Mouse (Mus musculus) common myeloid progenitor, adult 5-6 weeks (primary cell): ENCODE data around the gene Gm5294. TPM values are rescaled to one million over a fixed set of nuclear protein-coding genes. Genes with fewer than 3 reads are reported as not detected.
A peak's percentile ranks its signal among the peaks of the same experiment; 100 is the strongest.

Experiments used
- ATAC-seq: replicated peaks from 2 replicates; pipeline ENCODE4 v1.8.0; 2016; ENCODE audit warnings: low read depth, mild to moderate bottlenecking, moderate TSS enrichment, inconsistent platforms; ENCODE audit not compliant: poor library complexity, severe bottlenecking
- total RNA-seq: library from RNA; stranded (forward); fragments of 200-1000, 187-1606 nt; gene quantifications from 2 replicates; pipeline ENCODE4 v1.2.3, GENCODE M21; 2017

The Gm5294 gene
- total RNA-seq: not detected in 2 replicates

GRCm38 (mm10) chr5:138819780-138820179, at the start of gene Gm5294:
Gm5294 (plus strand) TSS chr5:138820080.
- no peak for ATAC-seq

GRCm38 (mm10) chr5:138775096-138775495, 44.8 kb upstream of the Gm5294 start:
- no peak for ATAC-seq

GRCm38 (mm10) chr5:138776346-138776745, 43.5 kb upstream of the Gm5294 start:
- no peak for ATAC-seq

GRCm38 (mm10) chr5:138778731-138779463, 41.0 kb upstream of the Gm5294 start:
- no peak for ATAC-seq

GRCm38 (mm10) chr5:138779655-138780054, 40.2 kb upstream of the Gm5294 start:
- 0 out of 2 replicates have a peak, but pooled peaks have one; percentile 18 for ATAC-seq

GRCm38 (mm10) chr5:138782697-138783096, 37.2 kb upstream of the Gm5294 start:
- no peak for ATAC-seq

GRCm38 (mm10) chr5:138783181-138783580, 36.7 kb upstream of the Gm5294 start:
- ATAC-seq: no peak

GRCm38 (mm10) chr5:138785986-138786515, 33.8 kb upstream of the Gm5294 start:
- ATAC-seq: no peak

GRCm38 (mm10) chr5:138787648-138788047, 32.2 kb upstream of the Gm5294 start:
- no peak for ATAC-seq

GRCm38 (mm10) chr5:138788481-138789211, 31.2 kb upstream of the Gm5294 start:
- no peak for ATAC-seq

GRCm38 (mm10) chr5:138790954-138791480, 28.9 kb upstream of the Gm5294 start:
- no peak for ATAC-seq

- ATAC-seq: no peak
Observed at GRCm38 (mm10) chr5:138801588-138802116, 18.2 kb upstream of the Gm5294 start.

GRCm38 (mm10) chr5:138804286-138804685, 15.6 kb upstream of the Gm5294 start:
- ATAC-seq: no peak

GRCm38 (mm10) chr5:138809767-138810166, 10.1 kb upstream of the Gm5294 start:
- no peak for ATAC-seq

GRCm38 (mm10) chr5:138820717-138821332, 945 bp downstream of the Gm5294 start:
- peak; percentile 67 for ATAC-seq

GRCm38 (mm10) chr5:138825090-138825489, 5.2 kb downstream of the Gm5294 start:
- no peak for ATAC-seq

GRCm38 (mm10) chr5:138833406-138833805, 13.5 kb downstream of the Gm5294 start:
- ATAC-seq: peak; percentile 56; the same call in 1 of the 2 replicates

GRCm38 (mm10) chr5:138834910-138835309, 15.0 kb downstream of the Gm5294 start:
- peak; percentile 50 for ATAC-seq

GRCm38 (mm10) chr5:138840981-138841380, 21.1 kb downstream of the Gm5294 start:
- no peak for ATAC-seq

GRCm38 (mm10) chr5:138843168-138843824, 23.4 kb downstream of the Gm5294 start:
- ATAC-seq: no peak
